Mouse (Mus musculus): Measurements from ENCODE around the gene Tnrc6b.

Gene Tnrc6b

GRCm38 (mm10) chr15:80784553-80784971 lies 73.4 kb downstream of the Tnrc6b start:
- DNase-seq (ENCODE audit: low spot score in 2 of 2): peak; percentile 22 to 32

GRCm38 (mm10) chr15:80785699-80786098 lies 74.6 kb downstream of the Tnrc6b start:
- no peak for DNase-seq (ENCODE audit: low spot score in 2 of 2)

GRCm38 (mm10) chr15:80787746-80788145 lies 76.6 kb downstream of the Tnrc6b start:
- DNase-seq (ENCODE audit: low spot score in 2 of 2): no peak

GRCm38 (mm10) chr15:80792556-80792955 lies 81.4 kb downstream of the Tnrc6b start:
- DNase-seq (ENCODE audit: low spot score in 2 of 2): no peak

GRCm38 (mm10) chr15:80795076-80795475 lies 84.0 kb downstream of the Tnrc6b start:
- no peak for DNase-seq (ENCODE audit: low spot score in 2 of 2)

GRCm38 (mm10) chr15:80797757-80798156 lies 86.6 kb downstream of the Tnrc6b start:
- peak; percentile 37 to 40 for DNase-seq (ENCODE audit: low spot score in 2 of 2)

GRCm38 (mm10) chr15:80798367-80799073 lies 87.4 kb downstream of the Tnrc6b start:
- peak; percentile 91 to 93 for DNase-seq (ENCODE audit: low spot score in 2 of 2)

- DNase-seq (ENCODE audit: low spot score in 2 of 2): peak; percentile 34 to 40
Observed at GRCm38 (mm10) chr15:80799074-80799633, 88.0 kb downstream of the Tnrc6b start.

GRCm38 (mm10) chr15:80799634-80800137 lies 88.6 kb downstream of the Tnrc6b start:
- DNase-seq (ENCODE audit: low spot score in 2 of 2): peak; percentile 41 to 49

GRCm38 (mm10) chr15:80800201-80800600 lies 89.1 kb downstream of the Tnrc6b start:
- DNase-seq (ENCODE audit: low spot score in 2 of 2): no peak

GRCm38 (mm10) chr15:80800765-80801164 lies 89.7 kb downstream of the Tnrc6b start:
- DNase-seq (ENCODE audit: low spot score in 2 of 2): peak; percentile 44 to 67

- DNase-seq (ENCODE audit: low spot score in 2 of 2): no peak
Observed at GRCm38 (mm10) chr15:80801597-80801996, 90.5 kb downstream of the Tnrc6b start.

GRCm38 (mm10) chr15:80807162-80807561 lies 96.0 kb downstream of the Tnrc6b start:
- no peak for DNase-seq (ENCODE audit: low spot score in 2 of 2)

GRCm38 (mm10) chr15:80810226-80810625 lies 99.1 kb downstream of the Tnrc6b start:
- no peak for DNase-seq (ENCODE audit: low spot score in 2 of 2)

GRCm38 (mm10) chr15:80812840-80813239 lies 101.7 kb downstream of the Tnrc6b start:
- peak in 1 of 2 experiments; percentile 28 for DNase-seq (ENCODE audit: low spot score in 2 of 2)

GRCm38 (mm10) chr15:80814792-80815191 lies 103.7 kb downstream of the Tnrc6b start:
- peak in 1 of 2 experiments; percentile 14 for DNase-seq (ENCODE audit: low spot score in 2 of 2)

- no peak for DNase-seq (ENCODE audit: low spot score in 2 of 2)
Observed at GRCm38 (mm10) chr15:80822276-80822675, 111.2 kb downstream of the Tnrc6b start.

GRCm38 (mm10) chr15:80831170-80831569 lies 120.1 kb downstream of the Tnrc6b start:
- no peak for DNase-seq (ENCODE audit: low spot score in 2 of 2)

GRCm38 (mm10) chr15:80832808-80833207 lies 121.7 kb downstream of the Tnrc6b start:
- DNase-seq (ENCODE audit: low spot score in 2 of 2): no peak

- DNase-seq (ENCODE audit: low spot score in 2 of 2): no peak
Observed at GRCm38 (mm10) chr15:80836246-80836645, 125.1 kb downstream of the Tnrc6b start.

GRCm38 (mm10) chr15:80838836-80839235 lies 127.7 kb downstream of the Tnrc6b start:
- DNase-seq (ENCODE audit: low spot score in 2 of 2): no peak

- no peak for DNase-seq (ENCODE audit: low spot score in 2 of 2)
Observed at GRCm38 (mm10) chr15:80839653-80840420, 128.7 kb downstream of the Tnrc6b start.
